Mouse (Mus musculus): ENCODE measurements at regions not wholly inside any gene's neighbourhood (a gene's known extent, or its start where the extent isn't known, plus 50 kb on each side); places are given as distances from the start of the nearest gene placed in this dataset.
"Not testable (repeated sequence)": the region's sequence is repeated elsewhere in the genome, so short reads cannot be mapped to it uniquely, and the experiment has no call there.

- TF ChIP-seq CTCF (IDR thresholded peaks at IDR 0.05; ENCODE audit: low read depth, low read length); POLR2A (IDR thresholded peaks at IDR 0.05; ENCODE audit: borderline replicate concordance, low read depth, low read length): not testable (repeated sequence)
Observed at GRCm38 (mm10) chr12:74807926-74808325, 369.2 kb downstream of the Kcnh5 start.
